Mouse (Mus musculus) MEL (cell line): Measurements from ENCODE around the gene Ablim1. TPM values are rescaled to one million over a fixed set of nuclear protein-coding genes. Genes with fewer than 3 reads are reported as not detected.

Source experiments
- DNase-seq: peaks from one replicate; pipeline ENCODE4 v3.0.0; 2011; ENCODE audit warnings: low read depth, low spot score
- H3K27ac ChIP-seq: 2 replicates; pipeline ENCODE4 v1.5.1; 2012; ENCODE audit warnings: low read depth, mild to moderate bottlenecking, control low read depth, low read length, moderate library complexity; ENCODE audit not compliant: control insufficient read depth
- H3K27me3 ChIP-seq, 2 experiments: fragments of 150-350 bp in 1 of 2; sonication (generic) in 1 of 2; 2 replicates each; pipeline ENCODE4 v1.6.1; 2012; ENCODE audit warnings: low read length in 2 of 2, mild to moderate bottlenecking in 2 of 2, improper control_type of control experiment in 1 of 2, moderate library complexity in 1 of 2; ENCODE audit not compliant: insufficient read depth in 2 of 2, control insufficient read depth in 1 of 2
- H3K36me3 ChIP-seq, 2 experiments: 2 replicates each; pipeline ENCODE4 v1.6.1; 2012 to 2014; ENCODE audit warnings: low read length in 2 of 2, improper control_type of control experiment in 1 of 2, inconsistent platforms in 1 of 2, mild to moderate bottlenecking in 1 of 2; ENCODE audit not compliant: insufficient read depth in 2 of 2, control insufficient read depth in 1 of 2
- H3K4me1 ChIP-seq, 2 experiments: fragments of 150-350 bp in 1 of 2; sonication (generic) in 1 of 2; 2 replicates each; pipeline ENCODE4 v1.6.1; 2012; ENCODE audit warnings: low read length in 2 of 2, improper control_type of control experiment in 1 of 2, mild to moderate bottlenecking in 1 of 2; ENCODE audit not compliant: insufficient read depth in 2 of 2, control insufficient read depth in 1 of 2
- H3K4me3 ChIP-seq, 2 experiments: fragments of 150-350 bp in 1 of 2; sonication (generic) in 1 of 2; 2 replicates each; pipeline ENCODE4 v1.5.1; 2012; ENCODE audit warnings: low read depth in 2 of 2, low read length in 2 of 2, mild to moderate bottlenecking in 2 of 2, moderate library complexity in 2 of 2, control low read depth in 1 of 2, improper control_type of control experiment in 1 of 2; ENCODE audit not compliant: control insufficient read depth in 1 of 2, insufficient read depth in 1 of 2
- H3K79me2 ChIP-seq: 2 replicates; pipeline ENCODE4 v1.6.1; 2012; ENCODE audit warnings: mild to moderate bottlenecking, low read length, moderate library complexity; ENCODE audit not compliant: control insufficient read depth, poor library complexity, insufficient read depth
- H3K9ac ChIP-seq: 2 replicates; pipeline ENCODE4 v1.6.1; 2012; ENCODE audit warnings: low read depth, mild to moderate bottlenecking, control low read depth, low read length, moderate library complexity; ENCODE audit not compliant: control insufficient read depth, poor library complexity, severe bottlenecking
- H3K9me3 ChIP-seq: fragments of 150-350 bp; sonication (generic); replicated peaks from 2 replicates; pipeline ENCODE4 v1.6.1; 2012; ENCODE audit warnings: mild to moderate bottlenecking, low read length, improper control_type of control experiment, moderate library complexity; ENCODE audit not compliant: insufficient read depth
- ELF1 ChIP-seq: IDR thresholded peaks from 2 replicates; pipeline ENCODE4 v1.6.1; 2014; ENCODE audit warnings: low read depth, mild to moderate bottlenecking, inconsistent platforms, low read length, improper control_type of control experiment, moderate library complexity
- ETS1 ChIP-seq: IDR thresholded peaks from 2 replicates; pipeline ENCODE4 v1.6.1; 2012; ENCODE audit warnings: low read depth, mild to moderate bottlenecking, inconsistent platforms, low read length, improper control_type of control experiment, moderate library complexity
- MAZ ChIP-seq: IDR thresholded peaks from 2 replicates; pipeline ENCODE4 v1.6.1; 2012; ENCODE audit warnings: low read depth, mild to moderate bottlenecking, inconsistent platforms, low read length, improper control_type of control experiment
- MXI1 ChIP-seq: IDR thresholded peaks from 2 replicates; pipeline ENCODE4 v1.6.1; 2011; ENCODE audit warnings: mild to moderate bottlenecking, low read depth, low read length, improper control_type of control experiment
- NRF1 ChIP-seq: IDR thresholded peaks from 2 replicates; pipeline ENCODE4 v1.6.1; 2014; ENCODE audit warnings: low read depth, mild to moderate bottlenecking, inconsistent platforms, low read length, improper control_type of control experiment, moderate library complexity; ENCODE audit not compliant: poor library complexity, insufficient read depth, severe bottlenecking
- POLR2AphosphoS2 ChIP-seq: IDR thresholded peaks from 2 replicates; pipeline ENCODE4 v1.6.1; 2011; ENCODE audit warnings: low read length, improper control_type of control experiment
- SMC3 ChIP-seq: IDR thresholded peaks from 2 replicates; pipeline ENCODE4 v1.6.1; 2011; ENCODE audit warnings: low read depth, low read length, improper control_type of control experiment
- TAL1 ChIP-seq: IDR thresholded peaks from 2 replicates; pipeline ENCODE4 v1.6.1; 2012; ENCODE audit warnings: mild to moderate bottlenecking, inconsistent platforms, low read length, moderate library complexity, mixed read lengths
- TBP ChIP-seq: IDR thresholded peaks from 2 replicates; pipeline ENCODE4 v1.8.0; 2011; ENCODE audit warnings: low read depth, low read length, improper control_type of control experiment
- TCF12 ChIP-seq: IDR thresholded peaks from 2 replicates; pipeline ENCODE4 v1.6.1; 2014; ENCODE audit warnings: low read depth, mild to moderate bottlenecking, inconsistent platforms, low read length, improper control_type of control experiment, moderate library complexity
- USF1 ChIP-seq: IDR thresholded peaks from 2 replicates; pipeline ENCODE4 v1.6.1; 2014; ENCODE audit warnings: low read depth, mild to moderate bottlenecking, inconsistent platforms, low read length, improper control_type of control experiment, moderate library complexity
- USF2 ChIP-seq, 2 experiments: IDR thresholded peaks; 2 replicates each; pipeline ENCODE4 v1.6.1; 2011 to 2012; ENCODE audit warnings: improper control_type of control experiment in 2 of 2, low read length in 2 of 2, borderline replicate concordance in 1 of 2, inconsistent platforms in 1 of 2, low read depth in 1 of 2, mild to moderate bottlenecking in 1 of 2; ENCODE audit not compliant: insufficient read depth in 1 of 2
- ZC3H11A ChIP-seq: IDR thresholded peaks from 2 replicates; pipeline ENCODE4 v1.6.1; 2012; ENCODE audit warnings: low read depth, mild to moderate bottlenecking, inconsistent platforms, low read length, improper control_type of control experiment
- ZKSCAN1 ChIP-seq: IDR thresholded peaks from 2 replicates; pipeline ENCODE4 v1.6.1; 2012; ENCODE audit warnings: low read depth, mild to moderate bottlenecking, inconsistent platforms, low read length, improper control_type of control experiment, moderate library complexity
- polyA plus RNA-seq, 2 experiments: library from polyadenylated mRNA; stranded (reverse) in 1 of 2; unstranded in 1 of 2; fragments of >175 nt in 1 of 2; fragments of >200 nt in 1 of 2; gene quantifications; 2 replicates each; pipeline versions ENCODE4 v1.2.1 to v1.2.4; 2012; ENCODE audit warnings: low replicate concordance in 2 of 2, low read depth in 1 of 2; ENCODE audit not compliant: insufficient read length in 2 of 2, insufficient read depth in 1 of 2, missing spikeins in 1 of 2
- total RNA-seq: library from RNA; depleted of rRNA; stranded (reverse); fragments of 300-350 nt; gene quantifications from 2 replicates; pipeline ENCODE4 v1.2.3, GENCODE M21; 2012

The Ablim1 gene
- total and polyA plus RNA-seq, 3 experiments = not detected

GRCm38 (mm10) chr19:57356273-57356672, 41.6 kb upstream of the Ablim1 start:
- no peaks in the 10 kb centered on the region for H3K9me3 ChIP-seq
- peaks cover 40% of the 10 kb centered on the region for H3K79me2 ChIP-seq
- no peak for TF ChIP-seq ZKSCAN1
- TF ChIP-seq SMC3 = no peak
- TF ChIP-seq MXI1 = no peak
- no peak for TF ChIP-seq NRF1
- TF ChIP-seq ZC3H11A = no peak
- TF ChIP-seq TBP = no peak
- TF ChIP-seq TAL1 = no peak
- no peak for TF ChIP-seq POLR2AphosphoS2
- no peak for TF ChIP-seq USF1
- no peak for TF ChIP-seq USF2 (IDR thresholded peaks at IDR 0.05; ENCODE audit: borderline replicate concordance in 1 of 2, insufficient read depth in 1 of 2, low read depth in 1 of 2, low read length in 2 of 2)
- TF ChIP-seq MAZ = no peak
- TF ChIP-seq ELF1 = no peak
- TF ChIP-seq, all 39 proteins: peak for 0
- Histone ChIP-seq H3K27me3 (no peaks in the 10 kb centered on the region), H3K4me1 (peaks cover 7 to 22% of the 10 kb centered on the region in 2 experiments), H3K36me3 (peaks cover 0 to 26% of the 10 kb centered on the region in 2 experiments; a peak in 2 of 4 replicates), H3K4me3 (no peak overlapping the region), H3K9ac (no peak overlapping the region), H3K27ac (no peak overlapping the region)
- DNase-seq = no peak

- Histone ChIP-seq H3K9ac (no peak overlapping the region), H3K36me3 (peaks cover 0 to 26% of the 10 kb centered on the region in 2 experiments; a peak in 2 of 4 replicates), H3K79me2 (peaks cover 36% of the 10 kb centered on the region), H3K27me3 (no peaks in the 10 kb centered on the region), H3K27ac (no peak overlapping the region), H3K4me3 (no peak overlapping the region)
- DNase-seq = peak; percentile 28
- peak; percentile 13; the same call in 1 of the 2 replicates for TF ChIP-seq ETS1
- no peak for TF ChIP-seq TCF12
- TF ChIP-seq, all 39 proteins: peak for 1
- Histone ChIP-seq H3K9me3 (no peaks in the 10 kb centered on the region), H3K4me1 (peaks cover 7 to 22% of the 10 kb centered on the region in 2 experiments)
Observed at GRCm38 (mm10) chr19:57355451-57356251, 40.9 kb upstream of the Ablim1 start.
